Mouse (Mus musculus) cerebellum, postnatal 36 days (tissue): ENCODE measurements around the gene Upk3bl.
"Not testable (repeated sequence)": the region's sequence is repeated elsewhere in the genome, so short reads cannot be mapped to it uniquely, and the experiment has no call there.

Experiments
- DNase-seq, 2 experiments: peaks; one replicate each; pipeline ENCODE4 v3.0.0; 2021 to 2022; ENCODE audit warnings: mixed read lengths in 2 of 2

The Upk3bl gene

GRCm38 (mm10) chr5:136048541-136048940 lies 5.8 kb upstream of the Upk3bl start:
- DNase-seq: not testable (repeated sequence)

- no peak for DNase-seq
Measured at GRCm38 (mm10) chr5:136049926-136050325, 4.4 kb upstream of the Upk3bl start.

GRCm38 (mm10) chr5:136051231-136052085 lies 2.8 kb upstream of the Upk3bl start:
- no peak for DNase-seq

GRCm38 (mm10) chr5:136052861-136053655 lies 1.2 kb upstream of the Upk3bl start:
- no peak for DNase-seq

- DNase-seq: no peak
Measured at GRCm38 (mm10) chr5:136056062-136056461, 1.8 kb downstream of the Upk3bl start.

GRCm38 (mm10) chr5:136057085-136057484 lies 2.8 kb downstream of the Upk3bl start:
- DNase-seq: no peak

- peak; percentile 70 to 78 for DNase-seq
Measured at GRCm38 (mm10) chr5:136061567-136061966, 7.3 kb downstream of the Upk3bl start.

- no peak for DNase-seq
Measured at GRCm38 (mm10) chr5:136063920-136064319, 9.6 kb downstream of the Upk3bl start.

GRCm38 (mm10) chr5:136066404-136067148 lies 12.3 kb downstream of the Upk3bl start:
- DNase-seq: not testable (repeated sequence)

- DNase-seq: no peak
Measured at GRCm38 (mm10) chr5:136069411-136069810, 15.1 kb downstream of the Upk3bl start.

GRCm38 (mm10) chr5:136073051-136073450 lies 18.8 kb downstream of the Upk3bl start:
- DNase-seq: no peak

- no peak for DNase-seq
Measured at GRCm38 (mm10) chr5:136073526-136073925, 19.2 kb downstream of the Upk3bl start.

GRCm38 (mm10) chr5:136075076-136075475 lies 20.8 kb downstream of the Upk3bl start:
- DNase-seq: no peak

GRCm38 (mm10) chr5:136076284-136076683 lies 22.0 kb downstream of the Upk3bl start:
- no peak for DNase-seq

GRCm38 (mm10) chr5:136077001-136077550 lies 22.8 kb downstream of the Upk3bl start:
- DNase-seq: no peak

- no peak for DNase-seq
Measured at GRCm38 (mm10) chr5:136078136-136078535, 23.8 kb downstream of the Upk3bl start.

GRCm38 (mm10) chr5:136082345-136082744 lies 28.1 kb downstream of the Upk3bl start:
- DNase-seq: no peak

- DNase-seq: peak; percentile 89 to 94
Measured at GRCm38 (mm10) chr5:136083669-136084107, 29.4 kb downstream of the Upk3bl start, which contains the start of gene Rasa4. TSS of gene Rasa4 (plus strand) at chr5:136083916.

GRCm38 (mm10) chr5:136084144-136084881 lies 30.0 kb downstream of the Upk3bl start:
- no peak for DNase-seq

- peak; percentile 22 to 56 for DNase-seq
Measured at GRCm38 (mm10) chr5:136084891-136085651, 30.8 kb downstream of the Upk3bl start.

GRCm38 (mm10) chr5:136086290-136086689 lies 32.0 kb downstream of the Upk3bl start:
- no peak for DNase-seq
